Mouse (Mus musculus) CH12.LX (cell line): ENCODE data around the gene Hsh2d. TPM values are rescaled to one million over a fixed set of nuclear protein-coding genes. Genes with fewer than 3 reads are reported as not detected.

ENCODE experiments used
- DNase-seq: peaks from one replicate; pipeline ENCODE4 v3.0.0-alpha.2; 2013; ENCODE audit errors: extremely low read depth
- H3K27ac ChIP-seq: 2 replicates; pipeline ENCODE4 v1.5.1; 2012; ENCODE audit warnings: low read depth, mild to moderate bottlenecking, control low read depth, moderate library complexity; ENCODE audit not compliant: insufficient read depth
- H3K27me3 ChIP-seq: replicated peaks from 2 replicates; pipeline ENCODE3; 2012; ENCODE audit warnings: inconsistent platforms
- H3K36me3 ChIP-seq, 2 experiments: replicated peaks in 1 of 2; 2 replicates each; pipeline versions ENCODE3 to v1.6.1; 2012; ENCODE audit warnings: inconsistent platforms in 1 of 2, low read length in 1 of 2, mild to moderate bottlenecking in 1 of 2, mixed read lengths in 1 of 2, moderate library complexity in 1 of 2; ENCODE audit not compliant: control insufficient read depth in 1 of 2, insufficient read depth in 1 of 2
- H3K4me1 ChIP-seq, 2 experiments: 2 replicates each; pipeline ENCODE4 v1.6.1; 2012; ENCODE audit warnings: inconsistent platforms in 1 of 2, moderate library complexity in 1 of 2; ENCODE audit not compliant: insufficient read depth in 2 of 2, control insufficient read depth in 1 of 2
- H3K4me2 ChIP-seq: 2 replicates; pipeline ENCODE4 v1.6.1; 2012; ENCODE audit warnings: low read depth, mild to moderate bottlenecking, control low read depth; ENCODE audit not compliant: poor library complexity, insufficient read depth, severe bottlenecking
- H3K4me3 ChIP-seq, 3 experiments: fragments of 150-350 bp in 1 of 3; sonication (generic) in 1 of 3; replicated peaks in 1 of 3; 2 replicates each; pipeline versions ENCODE3 to v1.5.1; 2011 to 2012; ENCODE audit warnings: low read depth in 2 of 3, low read length in 2 of 3, mild to moderate bottlenecking in 2 of 3, moderate library complexity in 2 of 3, control low read depth in 1 of 3, improper control_type of control experiment in 1 of 3, inconsistent platforms in 1 of 3, mixed read lengths in 1 of 3; ENCODE audit not compliant: poor library complexity in 1 of 3
- H3K79me2 ChIP-seq: replicated peaks from 2 replicates; pipeline ENCODE4 v1.6.1; 2012; ENCODE audit warnings: mild to moderate bottlenecking, moderate library complexity; ENCODE audit not compliant: control insufficient read depth, poor library complexity, insufficient read depth, severe bottlenecking; ENCODE audit errors: extremely low read depth
- H3K9ac ChIP-seq: 2 replicates; pipeline ENCODE4 v1.6.1; 2012; ENCODE audit warnings: low read depth, mild to moderate bottlenecking, control low read depth, moderate library complexity; ENCODE audit not compliant: insufficient read depth
- H3K9me3 ChIP-seq: replicated peaks from 2 replicates; pipeline ENCODE3; 2012; ENCODE audit warnings: low read length, inconsistent platforms, mixed read lengths
- ELF1 ChIP-seq: IDR thresholded peaks from 2 replicates; pipeline ENCODE4 v1.6.1; 2014; ENCODE audit warnings: low read depth, mild to moderate bottlenecking, inconsistent platforms, low read length, improper control_type of control experiment
- EP300 ChIP-seq: IDR thresholded peaks from 2 replicates; pipeline ENCODE4 v1.6.1; 2011; ENCODE audit warnings: low read length, improper control_type of control experiment
- ETS1 ChIP-seq: conservative IDR thresholded peaks from 2 replicates; pipeline ENCODE4 v1.6.1; 2012; ENCODE audit warnings: low read depth, mild to moderate bottlenecking, inconsistent platforms, low read length, improper control_type of control experiment, moderate library complexity
- IRF4 ChIP-seq: IDR thresholded peaks from 2 replicates; pipeline ENCODE4 v1.6.1; 2014; ENCODE audit warnings: low read depth, mild to moderate bottlenecking, inconsistent platforms, low read length, improper control_type of control experiment
- JUN ChIP-seq: IDR thresholded peaks from 2 replicates; pipeline ENCODE4 v1.6.1; 2011; ENCODE audit warnings: low read depth, mild to moderate bottlenecking, low read length, improper control_type of control experiment, moderate library complexity; ENCODE audit not compliant: insufficient read depth
- MAFK ChIP-seq: IDR thresholded peaks from 2 replicates; pipeline ENCODE4 v1.6.1; 2011; ENCODE audit warnings: low read length, improper control_type of control experiment; ENCODE audit not compliant: insufficient replicate concordance
- MEF2A ChIP-seq: IDR thresholded peaks from 2 replicates; pipeline ENCODE4 v1.6.1; 2014; ENCODE audit warnings: low read depth, mild to moderate bottlenecking, inconsistent platforms, low read length, improper control_type of control experiment, borderline replicate concordance
- POLR2A ChIP-seq: IDR thresholded peaks from 2 replicates; pipeline ENCODE4 v1.6.1; 2011; ENCODE audit warnings: low read depth, mild to moderate bottlenecking, improper control_type of control experiment, low read length
- RAD21 ChIP-seq: IDR thresholded peaks from 2 replicates; pipeline ENCODE4 v1.6.1; 2011; ENCODE audit warnings: low read depth, mild to moderate bottlenecking, low read length, improper control_type of control experiment, moderate library complexity
- SIN3A ChIP-seq: IDR thresholded peaks from 2 replicates; pipeline ENCODE4 v1.6.1; 2012; ENCODE audit warnings: low read length, improper control_type of control experiment, inconsistent platforms
- TCF12 ChIP-seq: IDR thresholded peaks from 2 replicates; pipeline ENCODE4 v1.6.1; 2014; ENCODE audit warnings: low read depth, mild to moderate bottlenecking, inconsistent platforms, low read length, improper control_type of control experiment
- USF2 ChIP-seq: conservative IDR thresholded peaks from 2 replicates; pipeline ENCODE4 v1.6.1; 2011; ENCODE audit warnings: low read depth, low read length, improper control_type of control experiment
- ZNF384 ChIP-seq: IDR thresholded peaks from 2 replicates; pipeline ENCODE4 v1.6.1; 2012; ENCODE audit warnings: low read depth, low read length, improper control_type of control experiment, inconsistent platforms
- dilution Hi-C: fragments of 300-500 bp; cut with MboI; formaldehyde crosslinking; loops from 2 replicates; pipeline ENCODE4 v1.14.3; 2020; ENCODE audit warnings: low sequenced_read_pairs; ENCODE audit not compliant: extremely low pct_unique_long_range_greater_than_20kb, extremely low pct_ligation_motif_present
- in situ Hi-C: fragments of 300-500 bp; cut with MboI; formaldehyde crosslinking; loops from 3 replicates; pipeline ENCODE4 v1.14.3; 2019; ENCODE audit warnings: low sequenced_read_pairs, low pct_ligation_motif_present, low pct_unique_long_range_greater_than_20kb, mixed read lengths
- polyA plus RNA-seq: library from polyadenylated mRNA; unstranded; fragments of >175 nt; gene quantifications from 2 replicates; pipeline ENCODE4 v1.2.1, GENCODE M21; 2012; ENCODE audit warnings: low read depth; ENCODE audit not compliant: insufficient read length
- total RNA-seq, 2 experiments: library from RNA; depleted of rRNA; stranded (reverse); fragments of 300-350 nt in 1 of 2; fragments of >200 nt in 1 of 2; gene quantifications; 2 replicates each; pipeline ENCODE4 v1.2.3; 2012 to 2014

Hsh2d gene
- total and polyA plus RNA-seq, 3 experiments, result 17.9 to 25.1 (median 24.1) TPM

- dilution Hi-C loops, result no loop called here
- DNase-seq, result peak; percentile 75
- no peak overlapping the region for H3K4me2 ChIP-seq
- peaks cover 32 to 33% of the 10 kb centered on the region in 2 experiments for H3K36me3 ChIP-seq
- no peak overlapping the region for H3K9ac ChIP-seq
- TF ChIP-seq ETS1, result peak; percentile 46
- no peak for TF ChIP-seq USF2
- TF ChIP-seq JUN, result peak; percentile 6; the same call in 1 of the 2 replicates
- peak; percentile 98 for TF ChIP-seq ZNF384
- peak; percentile 60 for TF ChIP-seq EP300
- peak; percentile 30; the same call in 1 of the 2 replicates for TF ChIP-seq ELF1
- peak; percentile 33; the same call in 1 of the 2 replicates for TF ChIP-seq SIN3A
- TF ChIP-seq IRF4, result peak; percentile 34; the same call in 1 of the 2 replicates
- no peak for TF ChIP-seq POLR2A
- 0 out of 2 replicates have a peak, but pooled peaks have one; percentile 13 for TF ChIP-seq TCF12
- no peaks in the 10 kb centered on the region for H3K27me3 ChIP-seq
- peaks cover 23 to 57% of the 10 kb centered on the region in 2 experiments for H3K4me1 ChIP-seq
- in situ Hi-C loops, result no loop called here
- H3K27ac ChIP-seq, result peak overlapping the region; percentile 71
- H3K9me3 ChIP-seq, result no peaks in the 10 kb centered on the region
- no peaks in the 10 kb centered on the region for H3K79me2 ChIP-seq
- H3K4me3 ChIP-seq, result no peak overlapping the region
Observed at GRCm38 (mm10) chr8:72183554-72184202, 5.8 kb upstream of the Hsh2d start.

GRCm38 (mm10) chr8:72187793-72188331 lies 1.6 kb upstream of the Hsh2d start:
- TF ChIP-seq MAFK (peak; percentile 96), ELF1 (no peak), TCF12 (no peak), EP300 (0 out of 2 replicates have a peak, but pooled peaks have one; percentile 4), MEF2A (no peak), RAD21 (no peak)
- peak; percentile 24 for DNase-seq
- dilution Hi-C loops, result no loop called here
- Histone ChIP-seq H3K36me3 (peaks cover 0 to 17% of the 10 kb centered on the region in 2 experiments), H3K9ac (no peak overlapping the region), H3K4me1 (peaks cover 28 to 48% of the 10 kb centered on the region in 2 experiments), H3K27me3 (no peaks in the 10 kb centered on the region), H3K79me2 (no peaks in the 10 kb centered on the region; the same call in 1 of the 2 replicates), H3K9me3 (peaks cover 4% of the 10 kb centered on the region), H3K4me3 (no peak overlapping the region), H3K4me2 (peak overlapping the region; percentile 24; the same call in 1 of the 2 replicates), H3K27ac (peak overlapping the region; percentile 67)
- in situ Hi-C loops, result no loop called here
